ENCODE assay signal across 7 mouse cellular contexts in the genomic region with DNA sequence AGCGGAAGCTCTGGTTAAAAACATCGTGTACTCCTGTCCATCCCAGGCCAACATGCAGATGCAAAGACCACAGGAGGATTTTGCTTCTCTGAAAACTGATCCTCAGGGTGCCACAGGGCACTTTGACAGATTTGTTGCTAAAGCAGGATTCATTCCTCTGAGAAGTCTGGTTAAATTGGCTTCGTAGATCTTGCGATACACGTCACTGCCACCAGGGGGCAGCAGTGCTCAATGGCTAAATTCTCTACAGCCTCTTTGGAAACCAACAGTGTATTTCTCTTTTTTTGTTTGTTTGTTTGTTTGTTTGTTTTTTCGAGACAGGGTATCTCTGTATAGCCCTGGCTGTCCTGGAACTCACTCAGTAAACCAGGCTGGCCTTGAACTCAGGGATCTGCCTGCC. TPM values are rescaled to one million over a fixed set of nuclear protein-coding genes. Genes with fewer than 3 reads are reported as not detected.
DNase-seq lines count a peak whose midpoint lies in the region; ATAC-seq and TF ChIP-seq lines count a peak whose summit lies in the region.

No protein-coding gene starts in this region.

- 18% methylated on average over 6 of the region's 6 CpGs for WGBS in lung, postnatal 0 days

- H3K4me2 ChIP-seq in lung, postnatal 0 days (replicated peaks; ENCODE audit: low read depth, low read length), result no peak overlapping the region

- H3K27me3 ChIP-seq in C2C12 (ENCODE audit: control insufficient read depth, insufficient read depth, insufficient read length) (no peaks in the 10 kb centered on the region), G1E (ENCODE audit: insufficient read depth, low read length) (no peaks in the 10 kb centered on the region)
- H3K27me3 ChIP-seq in lung, postnatal 0 days (replicated peaks; ENCODE audit: insufficient read depth, low read length), result no peaks in the 10 kb centered on the region

- H3ac ChIP-seq in C2C12 (ENCODE audit: control insufficient read depth, insufficient read length, low read depth), result no peak overlapping the region

- ATAC-seq in G1E (ENCODE audit: extremely low read depth, insufficient number of reproducible peaks, low FRiP score, poor library complexity, severe bottlenecking), result no peak
- ATAC-seq in lung, postnatal 0 days, result no peak

- no peaks in the 10 kb centered on the region for H3K79me2 ChIP-seq in C2C12 (ENCODE audit: control insufficient read depth, insufficient read depth)

- H3K9ac ChIP-seq in lung, postnatal 0 days (replicated peaks; ENCODE audit: low read depth), result no peak overlapping the region

- H3K27ac ChIP-seq in lung, postnatal 0 days (ENCODE audit: low read length), result no peak overlapping the region

- H3K79me3 ChIP-seq in C2C12 (ENCODE audit: low read depth), result peaks cover 2% of the 10 kb centered on the region

- TF ChIP-seq EP300 in lung, postnatal 0 days (IDR thresholded peaks at IDR 0.05), result no peak

- TF ChIP-seq CTCF in C2C12 (IDR thresholded peaks at IDR 0.05; ENCODE audit: control insufficient read depth, insufficient read depth, insufficient read length) (peak; percentile 45), G1E (IDR thresholded peaks at IDR 0.05; ENCODE audit: low read depth, low read length) (peak; percentile 94)
- peak; percentile 95 for TF ChIP-seq CTCF in lung, postnatal 0 days (IDR thresholded peaks at IDR 0.05)

- H3K36me3 ChIP-seq in C2C12 (ENCODE audit: control insufficient read depth, insufficient read depth), result peaks cover 5% of the 10 kb centered on the region
- H3K36me3 ChIP-seq in G1E (replicated peaks), result peaks cover 78% of the 10 kb centered on the region
- no peaks in the 10 kb centered on the region for H3K36me3 ChIP-seq in lung, postnatal 0 days (ENCODE audit: insufficient read depth, low read length)

- no peak overlapping the region for H3K4me3 ChIP-seq in C2C12 (ENCODE audit: insufficient read depth, poor library complexity, severe bottlenecking)
- H3K4me3 ChIP-seq in G1E (ENCODE audit: low read depth, low read length), result no peak overlapping the region
- no peak overlapping the region for H3K4me3 ChIP-seq in lung, postnatal 0 days (ENCODE audit: low read depth, low read length)

- H3K9me3 ChIP-seq in G1E (replicated peaks), result no peaks in the 10 kb centered on the region
- no peaks in the 10 kb centered on the region for H3K9me3 ChIP-seq in lung, postnatal 0 days (ENCODE audit: low read length)

- peaks cover 16% of the 10 kb centered on the region for H3K4me1 ChIP-seq in G1E (ENCODE audit: insufficient read depth, low read depth, low read length)
- H3K4me1 ChIP-seq in lung, postnatal 0 days (ENCODE audit: insufficient read depth, low read depth, low read length), result no peaks in the 10 kb centered on the region

- DNase-seq in G1E (ENCODE audit: low spot score), result peak; percentile 55
- DNase-seq in cerebellum, adult 11-12 months, result peak; percentile 66
- peak; percentile 82 for DNase-seq in gastrocnemius, postnatal 10 days
- DNase-seq in layer of hippocampus, adult 11-12 months (ENCODE audit: low spot score), result peak; percentile 85
- peak; percentile 69 for DNase-seq in lung, postnatal 0 days (ENCODE audit: low spot score)
- peak; percentile 76 for DNase-seq in right cerebral cortex, postnatal 14 days

TF ChIP-seq in C2C12, 6 proteins besides CTCF, POLR2A, EP300 and RAD21:
- TF ChIP-seq MYOG (IDR thresholded peaks at IDR 0.05; ENCODE audit: control insufficient read depth, extremely low read depth, insufficient read length) (no peak), MYOD1 (IDR thresholded peaks at IDR 0.05; ENCODE audit: control insufficient read depth, insufficient read length, low read depth) (no peak), MAX (IDR thresholded peaks at IDR 0.05) (no peak), CEBPB (IDR thresholded peaks at IDR 0.05; ENCODE audit: low read depth) (no peak), FOSL1 (IDR thresholded peaks at IDR 0.05; ENCODE audit: insufficient read depth, low read length, poor library complexity, severe bottlenecking) (no peak), USF1 (IDR thresholded peaks at IDR 0.05; ENCODE audit: low read depth) (no peak)

RNA-seq across cellular contexts. Expression of a gene that starts 7.9 kb away (rescaled TPM):
- 109 TPM for polyA plus RNA-seq in C2C12 (2012; fragmentation: generic; extraction: Trizol)
- total RNA-seq in G1E (2014; fragmentation: Nextera tagmentation), result 43.7 and 47.1 TPM in 2 replicates
- total RNA-seq in G1E (2017), result 145 and 161 TPM in 2 replicates
- polyA plus RNA-seq in G1E (2012), result 67.4 and 118 TPM in 2 replicates
- total RNA-seq in gastrocnemius, postnatal 10 days (2021), result 10 to 100 TPM; 17.3 to 19.0 TPM
- 102 and 109 TPM in 2 replicates for polyA plus RNA-seq in lung, postnatal 0 days (2015; fragmentation: Nextera tagmentation; extraction: Ambion mirVana)

RNA-seq across cellular contexts. Expression of a gene that starts 8.3 kb away (rescaled TPM):
- polyA plus RNA-seq in C2C12 (2012; fragmentation: generic; extraction: Trizol) (5.4 TPM), G1E (2012) (24.4 and 29.0 TPM in 2 replicates)
- total RNA-seq in G1E (2014; fragmentation: Nextera tagmentation) (6.0 and 8.4 TPM in 2 replicates), G1E (2017) (5.9 and 7.8 TPM in 2 replicates)
- total RNA-seq in gastrocnemius, postnatal 10 days (2021), result 1 to 10 TPM; 1.2 to 2.4 TPM
- 6.4 and 9.0 TPM in 2 replicates for polyA plus RNA-seq in lung, postnatal 0 days (2015; fragmentation: Nextera tagmentation; extraction: Ambion mirVana)

RNA-seq across cellular contexts. Expression of a gene that starts 21.5 kb away (rescaled TPM):
- polyA plus RNA-seq in C2C12 (2012; fragmentation: generic; extraction: Trizol), result 0.07 TPM
- total RNA-seq in G1E (2014; fragmentation: Nextera tagmentation), result not detected in 2 replicates
- 0.05 TPM in 1 of 2 replicates, not detected in the other for total RNA-seq in G1E (2017)
- polyA plus RNA-seq in G1E (2012), result not detected in 2 replicates
- total RNA-seq in gastrocnemius, postnatal 10 days (2021), result not detected
- 0.07 and 0.13 TPM in 2 replicates for polyA plus RNA-seq in lung, postnatal 0 days (2015; fragmentation: Nextera tagmentation; extraction: Ambion mirVana)

RNA-seq across cellular contexts. Expression of a gene that starts 30.5 kb away (rescaled TPM):
- polyA plus RNA-seq in C2C12 (2012; fragmentation: generic; extraction: Trizol) (320 TPM), G1E (2012) (202 and 218 TPM in 2 replicates)
- total RNA-seq in G1E (2014; fragmentation: Nextera tagmentation) (172 and 222 TPM in 2 replicates), G1E (2017) (186 and 196 TPM in 2 replicates)
- 100 to 1,000 TPM; 132 to 134 TPM for total RNA-seq in gastrocnemius, postnatal 10 days (2021)
- polyA plus RNA-seq in lung, postnatal 0 days (2015; fragmentation: Nextera tagmentation; extraction: Ambion mirVana), result 195 and 201 TPM in 2 replicates

RNA-seq across cellular contexts. Expression of a gene that starts 43.4 kb away (rescaled TPM):
- polyA plus RNA-seq in C2C12 (2012; fragmentation: generic; extraction: Trizol) (not detected), G1E (2012) (not detected in 2 replicates)
- total RNA-seq in G1E (2014; fragmentation: Nextera tagmentation) (not detected in 2 replicates), G1E (2017) (not detected in 2 replicates)
- not detected for total RNA-seq in gastrocnemius, postnatal 10 days (2021)
- polyA plus RNA-seq in lung, postnatal 0 days (2015; fragmentation: Nextera tagmentation; extraction: Ambion mirVana), result not detected in 2 replicates

Comparison
In these comparisons a context has a peak if more than half of its experiments do, and no peak if none do; other contexts are left out.
1. CTCF ChIP-seq: peak in every context shown above with its lines; median percentile 95 in lung, postnatal 0 days; 94 in G1E; 45 in C2C12.